Comparison of ENCODE assay signal across 15 mouse cellular contexts in genomic region chr5:100656352-100656751, GRCm38 (mm10). TPM values are rescaled to one million over a fixed set of nuclear protein-coding genes. Genes with fewer than 3 reads are reported as not detected.
DNase-seq lines count a peak whose midpoint lies in the region; ATAC-seq lines count a peak whose summit lies in the region.
"Had no signal": no experiment of that assay in that cellular context is flagged by ENCODE, and none has a peak within 500 bp of the region (broad histone marks: within the 10 kb centered on the region; RNA-seq: fewer than 3 reads in every experiment).

No protein-coding gene starts in this region.

- no peaks in the 10 kb centered on the region for H3K27me3 ChIP-seq in midbrain, embryonic 10.5 days (ENCODE audit: low read depth, poor library complexity, severe bottlenecking)
- H3K27me3 ChIP-seq: embryonic facial prominence, embryonic 12.5 days; forebrain, embryonic 13.5 days; heart, embryonic 12.5 days had no signal

- H3K4me1 ChIP-seq in midbrain, embryonic 10.5 days = no peaks in the 10 kb centered on the region
- H3K4me1 ChIP-seq: embryonic facial prominence, embryonic 12.5 days; forebrain, embryonic 13.5 days; heart, embryonic 12.5 days had no signal

- no peak overlapping the region for H3K4me3 ChIP-seq in midbrain, embryonic 10.5 days
- H3K4me3 ChIP-seq: embryonic facial prominence, embryonic 12.5 days; forebrain, embryonic 13.5 days; gastrocnemius, adult 2 months; heart, embryonic 12.5 days; layer of hippocampus, adult 2 months had no signal

- DNase-seq in 416B (ENCODE audit: low read depth) (peak; percentile 91), A20 (ENCODE audit: low read depth, low spot score) (peak; percentile 89)
- DNase-seq in cerebellum, postnatal 10 days = no peak
- DNase-seq in midbrain, embryonic 10.5 days (ENCODE audit: low spot score) = no peak
- no peak for DNase-seq in layer of hippocampus, adult 9-11 months
- DNase-seq: cerebellum, postnatal 14 days; gastrocnemius, adult 2 months; kidney, adult 8-10 months had no signal

- 91% methylated on average over 6 of the region's 6 CpGs for WGBS in midbrain, embryonic 10.5 days

- peaks cover 79% of the 10 kb centered on the region for H3K36me3 ChIP-seq in midbrain, embryonic 10.5 days

- no peak overlapping the region for H3K27ac ChIP-seq in midbrain, embryonic 10.5 days (replicated peaks)
- H3K27ac ChIP-seq: embryonic facial prominence, embryonic 12.5 days; forebrain, embryonic 13.5 days; gastrocnemius, adult 2 months; hindbrain, embryonic 14.5 days; layer of hippocampus, adult 2 months had no signal

- ATAC-seq in granulocyte monocyte progenitor cell, adult 5-6 weeks (replicated peaks; ENCODE audit: poor library complexity, severe bottlenecking) = peak; percentile 92
- ATAC-seq in megakaryocyte-erythroid progenitor cell, adult 5-6 weeks (replicated peaks; ENCODE audit: low FRiP score, low TSS enrichment, poor library complexity, severe bottlenecking) = 0 out of 2 replicates have a peak, but pooled peaks have one; percentile 28
- ATAC-seq: forebrain, embryonic 13.5 days had no signal

- no peaks in the 10 kb centered on the region for H3K9me3 ChIP-seq in midbrain, embryonic 10.5 days (replicated peaks)
- H3K9me3 ChIP-seq: embryonic facial prominence, embryonic 12.5 days; forebrain, embryonic 13.5 days; heart, embryonic 12.5 days had no signal

RNA-seq across cellular contexts. Expression of gene Coq2, which starts 18.6 kb away (rescaled TPM):
- total RNA-seq in granulocyte monocyte progenitor cell, adult 5-6 weeks (2014; fragmentation: Nextera tagmentation) = 59.5 and 65.8 TPM in 2 replicates
- 41.8 and 47.5 TPM in 2 replicates for total RNA-seq in granulocyte monocyte progenitor cell, adult 5-6 weeks (2017)
- total RNA-seq in megakaryocyte-erythroid progenitor cell, adult 5-6 weeks (2014; fragmentation: Nextera tagmentation) = 50.6 and 67.3 TPM in 2 replicates
- 40.1 and 56.6 TPM in 2 replicates for total RNA-seq in megakaryocyte-erythroid progenitor cell, adult 5-6 weeks (2017)
- 54.9 and 58.2 TPM in 2 replicates for polyA plus RNA-seq in midbrain, embryonic 10.5 days (2016; fragmentation: Nextera tagmentation; extraction: Ambion mirVana)

Comparison
In these comparisons a context has a peak if more than half of its experiments do, and no peak if none do; other contexts are left out.
1. DNase-seq: peak in 416B (single experiment) and A20 (single experiment); none in cerebellum, postnatal 10 days (0 of 2), midbrain, embryonic 10.5 days (single experiment) and layer of hippocampus, adult 9-11 months (single experiment).